Mouse (Mus musculus) neural tube, embryonic 12.5 days (tissue): ENCODE results near the gene Psenen. TPM values are rescaled to one million over a fixed set of nuclear protein-coding genes. Genes with fewer than 3 reads are reported as not detected.

Source experiments
- ATAC-seq: fragments of 200-750 bp; cut with Nextera tagmentation; 2 replicates; pipeline ENCODE4 v1.8.0; 2017; ENCODE audit warnings: low read depth, mild to moderate bottlenecking, moderate TSS enrichment, moderate library complexity; ENCODE audit not compliant: low FRiP score
- H3K27ac ChIP-seq: fragments of 300-500 bp; sonication (generic); 2 replicates; pipeline ENCODE4 v1.5.1; 2016
- H3K27me3 ChIP-seq: fragments of 300-500 bp; sonication (generic); replicated peaks from 2 replicates; pipeline ENCODE4 v1.6.1; 2016; ENCODE audit warnings: mild to moderate bottlenecking
- H3K36me3 ChIP-seq: fragments of 300-500 bp; sonication (generic); 2 replicates; pipeline ENCODE4 v1.6.1; 2016; ENCODE audit warnings: mild to moderate bottlenecking
- H3K4me1 ChIP-seq: fragments of 300-500 bp; sonication (generic); 2 replicates; pipeline ENCODE4 v1.6.1; 2016
- H3K4me2 ChIP-seq: fragments of 300-500 bp; sonication (generic); replicated peaks from 2 replicates; pipeline ENCODE4 v1.6.1; 2016; ENCODE audit warnings: mild to moderate bottlenecking
- H3K4me3 ChIP-seq: fragments of 300-500 bp; sonication (generic); 2 replicates; pipeline ENCODE4 v1.5.1; 2016
- H3K9ac ChIP-seq: fragments of 300-500 bp; sonication (generic); 2 replicates; pipeline ENCODE4 v1.6.1; 2016; ENCODE audit warnings: mild to moderate bottlenecking
- H3K9me3 ChIP-seq: fragments of 300-500 bp; sonication (generic); 2 replicates; pipeline ENCODE4 v1.6.1; 2016; ENCODE audit warnings: mild to moderate bottlenecking
- WGBS: fragments of 180-500 bp; shearing (Covaris S2); methylation state at CpG from one replicate; pipeline ENCODE4 v1.1.7; 2016; 5-methylcytosine and 5-hydroxymethylcytosine counted together
- polyA plus RNA-seq: library from polyadenylated mRNA; unstranded; fragments of >200 nt; fragmentation: Nextera tagmentation; extraction: Ambion mirVana; gene quantifications from 2 replicates; pipeline ENCODE4 v1.2.1, GENCODE M21; 2016

The Psenen gene
- polyA plus RNA-seq, 1 experiment from 2014 or later, result 137 TPM

DNA sequence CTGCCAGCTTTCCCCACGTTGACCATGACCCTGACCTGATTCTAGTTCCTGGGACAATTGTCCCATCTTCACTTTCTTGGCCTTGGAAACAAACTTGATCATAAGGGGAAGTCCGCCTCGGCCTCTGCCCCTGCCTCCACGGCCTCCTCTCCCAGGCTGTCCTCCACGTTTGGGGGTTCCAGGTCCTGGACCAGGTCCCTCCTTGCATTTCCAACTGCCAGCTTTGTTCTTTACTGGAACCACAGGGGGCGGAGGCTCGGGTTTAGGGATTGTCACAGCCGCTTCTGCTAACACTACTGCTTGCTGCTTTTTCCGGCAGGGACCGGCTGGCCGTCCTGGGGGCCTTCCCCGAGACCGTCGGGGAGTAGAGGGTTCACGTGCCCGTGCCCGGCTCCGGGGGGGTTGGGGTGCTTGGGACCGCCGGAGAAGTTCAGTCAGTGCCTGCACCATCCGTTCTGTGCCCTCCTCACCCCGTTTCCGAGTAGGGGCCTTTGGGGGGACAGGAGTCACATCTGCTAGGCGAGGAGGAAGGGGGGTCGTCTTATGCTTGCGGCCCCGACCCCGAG is 23.1 kb upstream of the Psenen start:
- ATAC-seq, result no peak
- WGBS, result 90% methylated on average over 28 of the region's 28 CpGs
- Histone ChIP-seq H3K36me3 (peaks cover 53% of the 10 kb centered on the region), H3K27ac (no peak overlapping the region), H3K27me3 (no peaks in the 10 kb centered on the region), H3K9me3 (no peaks in the 10 kb centered on the region), H3K4me1 (peaks cover 19% of the 10 kb centered on the region), H3K9ac (no peak overlapping the region), H3K4me3 (no peak overlapping the region), H3K4me2 (peak overlapping the region; percentile 75)

DNA sequence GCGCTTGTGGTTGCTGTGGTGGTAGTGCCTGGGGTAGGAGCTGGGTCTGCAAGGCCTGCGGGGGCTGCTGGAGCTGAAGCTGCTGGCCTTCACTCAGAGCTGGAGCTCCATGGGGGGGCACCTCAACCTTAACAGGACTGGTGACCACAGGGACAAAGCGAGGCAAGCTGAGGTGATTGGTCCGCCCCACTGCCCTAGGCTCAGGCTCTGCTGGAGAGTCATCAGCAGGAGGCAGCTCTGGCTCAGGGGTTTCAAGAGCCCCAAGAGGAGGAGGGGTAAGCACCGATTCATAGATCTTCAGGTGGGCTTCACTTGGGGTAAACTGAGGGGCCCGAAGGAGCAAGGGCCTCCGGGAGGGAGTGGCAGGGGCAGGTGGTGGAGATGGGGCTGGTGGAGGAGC is 21.7 kb upstream of the Psenen start:
- Histone ChIP-seq H3K9me3 (no peaks in the 10 kb centered on the region), H3K4me1 (peaks cover 19% of the 10 kb centered on the region), H3K4me3 (no peak overlapping the region), H3K27ac (no peak overlapping the region), H3K9ac (no peak overlapping the region), H3K4me2 (no peak overlapping the region), H3K27me3 (no peaks in the 10 kb centered on the region), H3K36me3 (peaks cover 65% of the 10 kb centered on the region)
- WGBS, result 98% methylated on average over 7 of the region's 7 CpGs
- ATAC-seq, result no peak

DNA sequence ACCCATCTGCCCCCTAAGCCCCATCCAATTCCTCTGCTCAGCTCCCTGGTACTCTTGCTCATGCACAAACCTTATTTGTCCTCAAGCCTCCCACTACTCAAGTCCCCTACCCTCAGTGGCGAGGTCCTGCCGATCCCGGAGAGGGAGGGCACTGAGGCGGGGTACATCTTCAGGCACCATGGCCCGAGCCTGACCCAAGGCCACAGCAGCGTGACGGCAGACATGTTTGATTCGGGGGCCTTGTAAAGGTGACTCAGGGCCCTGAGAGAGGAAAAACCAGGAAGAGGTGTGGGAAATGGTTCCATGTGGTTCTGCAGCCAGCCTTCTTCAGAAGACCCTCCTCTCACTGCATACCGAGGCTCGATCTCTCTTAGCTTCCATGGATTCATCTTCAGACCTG is 20.9 kb upstream of the Psenen start:
- Histone ChIP-seq H3K27me3 (no peaks in the 10 kb centered on the region), H3K9ac (no peak overlapping the region), H3K27ac (no peak overlapping the region), H3K9me3 (no peaks in the 10 kb centered on the region), H3K4me1 (peaks cover 13% of the 10 kb centered on the region), H3K4me2 (no peak overlapping the region), H3K4me3 (no peak overlapping the region), H3K36me3 (peaks cover 73% of the 10 kb centered on the region)
- ATAC-seq, result no peak
- WGBS, result 96% methylated on average over 10 of the region's 10 CpGs

DNA sequence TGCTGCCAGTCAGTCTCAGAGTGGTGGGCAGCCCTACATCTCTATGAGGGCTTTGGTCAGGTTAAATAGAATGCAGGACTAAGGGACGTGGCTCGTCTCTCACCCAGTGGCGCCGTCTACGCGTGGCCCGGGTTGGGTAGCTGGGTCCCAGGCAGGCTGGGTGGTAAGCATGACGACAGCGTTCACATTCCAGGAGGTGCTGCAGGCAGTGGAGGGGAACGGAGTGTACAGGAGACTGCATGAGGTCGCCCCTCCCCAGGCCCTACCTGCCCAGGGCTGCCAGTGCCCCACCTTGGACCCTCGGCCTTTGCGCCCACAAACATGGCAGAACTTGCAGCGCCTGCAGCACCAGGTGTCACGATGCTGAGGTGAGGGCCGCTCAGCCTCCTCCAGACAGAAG is 18.1 kb upstream of the Psenen start:
- H3K4me1 ChIP-seq, result peaks cover 2% of the 10 kb centered on the region
- 97% methylated on average over 16 of the region's 16 CpGs for WGBS
- no peak overlapping the region for H3K9ac ChIP-seq
- peaks cover 99% of the 10 kb centered on the region for H3K36me3 ChIP-seq
- no peak overlapping the region for H3K4me2 ChIP-seq
- H3K9me3 ChIP-seq, result no peaks in the 10 kb centered on the region
- H3K27ac ChIP-seq, result no peak overlapping the region
- H3K4me3 ChIP-seq, result no peak overlapping the region
- ATAC-seq, result no peak
- H3K27me3 ChIP-seq, result no peaks in the 10 kb centered on the region

DNA sequence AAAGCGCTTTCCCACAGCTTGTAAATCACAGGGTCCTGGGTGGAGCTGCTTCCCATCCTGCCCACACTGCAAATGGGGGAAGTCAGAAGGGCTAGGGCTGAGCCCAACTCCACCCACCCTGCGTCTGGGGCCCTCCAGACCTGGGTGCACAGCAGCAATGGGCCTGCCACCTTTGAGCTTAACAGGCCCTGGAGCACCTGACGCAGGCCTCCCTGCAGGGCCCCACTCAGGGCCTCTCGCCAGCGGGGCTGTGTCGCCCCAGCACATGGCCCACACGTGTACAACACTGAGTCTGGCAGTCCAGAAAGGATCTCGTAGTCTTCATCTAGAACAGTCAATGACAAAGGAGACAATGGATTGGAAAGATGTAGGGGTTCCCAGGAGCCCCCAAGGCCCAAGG is 16.5 kb upstream of the Psenen start:
- peaks cover 99% of the 10 kb centered on the region for H3K36me3 ChIP-seq
- H3K4me2 ChIP-seq, result no peak overlapping the region
- H3K9ac ChIP-seq, result no peak overlapping the region
- H3K27ac ChIP-seq, result no peak overlapping the region
- H3K4me3 ChIP-seq, result no peak overlapping the region
- H3K4me1 ChIP-seq, result no peaks in the 10 kb centered on the region
- no peaks in the 10 kb centered on the region for H3K27me3 ChIP-seq
- ATAC-seq, result no peak
- no peaks in the 10 kb centered on the region for H3K9me3 ChIP-seq
- 95% methylated on average over 8 of the region's 8 CpGs for WGBS

DNA sequence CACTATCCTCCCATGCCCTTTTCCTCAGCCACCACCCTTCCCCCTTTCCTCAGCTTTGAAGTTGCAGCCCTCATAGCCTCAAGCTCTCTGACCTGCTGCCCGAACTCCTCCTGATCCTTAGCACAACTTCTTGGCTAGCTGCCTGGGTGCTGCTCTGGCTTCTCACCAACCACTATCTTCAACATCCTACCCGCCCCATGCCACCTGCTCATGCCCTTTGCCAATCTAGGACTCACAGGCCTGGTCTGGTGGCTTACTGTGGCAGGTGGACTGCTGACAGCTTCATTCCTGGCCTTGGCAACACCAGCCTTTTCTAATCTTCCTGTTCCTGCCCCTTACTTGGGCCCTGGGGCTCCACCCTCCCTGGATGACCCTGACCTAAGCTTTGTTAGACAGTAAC is 9.5 kb upstream of the Psenen start:
- 84% methylated on average over 2 of the region's 2 CpGs for WGBS
- no peaks in the 10 kb centered on the region for H3K9me3 ChIP-seq
- ATAC-seq, result no peak
- no peak overlapping the region for H3K4me3 ChIP-seq
- H3K36me3 ChIP-seq, result peaks cover 94% of the 10 kb centered on the region
- no peak overlapping the region for H3K4me2 ChIP-seq
- no peaks in the 10 kb centered on the region for H3K4me1 ChIP-seq
- no peak overlapping the region for H3K9ac ChIP-seq
- no peaks in the 10 kb centered on the region for H3K27me3 ChIP-seq
- no peak overlapping the region for H3K27ac ChIP-seq

DNA sequence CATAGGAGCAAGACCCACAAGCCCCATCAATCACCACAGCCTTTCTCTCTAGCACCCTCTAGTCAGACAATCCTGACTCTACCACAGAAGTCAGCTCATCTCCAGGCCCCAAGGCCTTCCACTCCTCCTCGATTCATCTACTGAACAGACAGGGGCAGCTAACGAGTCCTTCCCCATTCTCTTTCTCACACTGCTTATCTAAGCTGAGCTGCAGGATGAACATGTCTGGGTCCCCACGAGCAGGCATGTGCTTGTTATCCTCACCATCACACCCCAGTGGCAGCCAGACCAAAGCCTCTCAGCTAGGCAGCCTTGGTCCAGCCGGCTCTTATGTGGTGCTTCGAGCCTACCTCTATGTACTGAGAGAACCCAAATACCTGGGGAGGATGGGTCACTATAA is 9.0 kb upstream of the Psenen start:
- Histone ChIP-seq H3K27ac (no peak overlapping the region), H3K4me3 (no peak overlapping the region), H3K36me3 (peaks cover 91% of the 10 kb centered on the region), H3K4me1 (no peaks in the 10 kb centered on the region), H3K4me2 (no peak overlapping the region), H3K9ac (no peak overlapping the region), H3K27me3 (no peaks in the 10 kb centered on the region), H3K9me3 (no peaks in the 10 kb centered on the region)
- no peak for ATAC-seq
- WGBS, result 90% methylated on average over 5 of the region's 5 CpGs

DNA sequence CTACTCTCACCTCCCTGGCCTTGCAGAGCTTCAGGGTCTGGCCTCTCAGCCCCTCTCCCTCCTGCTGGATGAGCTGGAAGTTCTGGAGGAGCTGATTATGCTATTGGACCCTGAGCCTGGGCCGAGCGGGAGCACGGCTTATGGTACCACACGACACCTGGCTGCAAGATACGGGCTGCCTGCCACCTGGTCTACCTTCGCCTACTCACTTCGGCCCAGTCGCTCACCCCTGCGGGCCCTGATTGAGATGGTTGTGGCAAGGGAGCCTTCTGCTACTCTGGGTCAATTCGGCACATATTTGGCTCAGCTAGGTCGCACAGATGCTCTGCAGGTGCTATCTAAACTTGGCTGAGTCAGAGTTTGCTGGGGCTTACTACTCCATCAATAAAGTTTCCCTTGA is 4.1 kb upstream of the Psenen start:
- ATAC-seq, result no peak
- Histone ChIP-seq H3K27me3 (no peaks in the 10 kb centered on the region), H3K9me3 (no peaks in the 10 kb centered on the region), H3K4me3 (no peak overlapping the region), H3K4me2 (no peak overlapping the region), H3K4me1 (peaks cover 10% of the 10 kb centered on the region), H3K36me3 (peaks cover 66% of the 10 kb centered on the region), H3K27ac (no peak overlapping the region), H3K9ac (no peak overlapping the region)
- WGBS, result 88% methylated on average over 11 of the region's 11 CpGs

DNA sequence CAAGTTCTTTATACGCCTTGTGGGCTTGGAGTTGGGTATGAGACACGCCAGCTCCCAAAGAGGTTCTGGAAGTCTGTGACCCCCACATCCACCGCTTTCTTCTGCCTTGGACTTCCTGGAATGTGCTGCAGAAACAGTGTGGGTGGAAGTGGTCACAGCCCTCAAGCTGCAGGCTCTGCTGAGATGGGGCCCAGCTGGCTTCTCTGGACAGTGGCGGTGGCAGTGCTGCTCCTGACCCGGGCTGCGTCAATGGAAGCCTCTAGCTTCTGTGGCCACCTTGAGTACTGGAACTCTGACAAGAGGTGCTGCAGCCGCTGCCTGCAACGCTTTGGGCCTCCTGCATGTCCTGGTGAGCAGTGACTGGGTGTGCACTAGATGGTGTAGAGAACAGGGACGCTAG is 2.6 kb upstream of the Psenen start:
- Histone ChIP-seq H3K4me1 (peaks cover 17% of the 10 kb centered on the region), H3K9me3 (no peaks in the 10 kb centered on the region), H3K4me3 (no peak overlapping the region), H3K36me3 (peaks cover 55% of the 10 kb centered on the region), H3K27ac (no peak overlapping the region), H3K9ac (no peak overlapping the region), H3K27me3 (no peaks in the 10 kb centered on the region), H3K4me2 (no peak overlapping the region)
- no peak for ATAC-seq
- WGBS, result 90% methylated on average over 9 of the region's 9 CpGs

DNA sequence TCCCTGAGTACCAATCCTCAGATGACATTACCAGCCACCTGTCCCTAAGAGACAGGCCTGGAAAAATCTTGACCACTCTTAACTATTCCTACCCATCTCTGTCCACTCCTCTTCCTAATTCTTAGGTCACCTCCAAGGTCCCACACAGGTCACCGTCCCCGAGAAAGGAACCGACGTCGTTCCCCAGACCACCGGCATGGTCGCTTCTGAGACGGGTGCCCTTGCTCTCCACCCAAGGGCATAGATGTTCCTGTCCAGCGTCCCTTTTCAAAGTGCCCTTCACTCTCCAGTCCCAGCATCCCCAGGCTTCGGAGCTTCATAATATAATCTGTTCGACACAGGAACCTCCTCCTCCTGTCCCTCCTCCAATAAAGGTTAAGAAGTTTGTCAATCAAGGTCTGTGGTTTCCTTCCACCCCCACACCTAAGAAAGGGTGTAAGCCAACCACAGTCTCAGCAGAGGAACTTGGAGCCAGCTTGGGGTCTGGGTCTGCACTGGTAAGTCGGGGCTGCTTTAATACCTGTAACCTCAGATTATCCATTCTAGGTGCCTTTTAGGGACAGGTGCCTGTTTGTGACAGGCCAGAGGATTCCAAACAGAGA is 1.6 kb upstream of the Psenen start, which contains the start of gene Igflr1:
TSS of gene Igflr1 (plus strand) at position 458 of the 602 bp plus-strand sequence.
- peaks cover 17% of the 10 kb centered on the region for H3K4me1 ChIP-seq
- peak within 1 kb of the TSS; percentile 81; the same call in 1 of the 2 replicates for H3K4me2 ChIP-seq
- WGBS, result 97% methylated on average over 12 of the region's 12 CpGs
- no peaks in the 10 kb centered on the region for H3K9me3 ChIP-seq
- no peak within 1 kb of the TSS for H3K9ac ChIP-seq
- no peak within 1 kb of the TSS for H3K4me3 ChIP-seq
- no peak for ATAC-seq
- no peak within 1 kb of the TSS for H3K27ac ChIP-seq
- H3K27me3 ChIP-seq, result no peaks in the 10 kb centered on the region
- H3K36me3 ChIP-seq, result peaks cover 47% of the 10 kb centered on the region

DNA sequence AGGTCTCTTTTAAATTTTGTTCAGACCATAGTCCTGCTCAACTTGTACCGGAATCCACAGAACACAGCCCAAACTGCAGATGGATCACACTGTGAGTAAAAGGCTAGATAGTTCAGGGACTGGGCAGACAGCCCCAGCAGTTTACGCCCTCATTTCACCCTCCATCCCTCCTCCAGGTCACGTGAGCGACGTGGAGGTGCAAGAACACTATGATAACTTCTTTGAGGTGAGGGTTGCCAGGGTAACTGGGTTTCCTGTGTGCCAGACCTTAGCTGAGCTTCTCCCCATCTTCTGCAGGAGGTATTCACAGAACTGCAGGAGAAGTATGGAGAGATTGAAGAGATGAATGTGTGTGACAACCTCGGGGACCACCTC is 466 bp upstream of the Psenen start:
- peaks cover 35% of the 10 kb centered on the region for H3K36me3 ChIP-seq
- H3K9me3 ChIP-seq, result no peaks in the 10 kb centered on the region
- H3K4me3 ChIP-seq, result peak overlapping the region; percentile 74
- H3K9ac ChIP-seq, result peak overlapping the region; percentile 70
- no peak for ATAC-seq
- H3K27ac ChIP-seq, result no peak overlapping the region
- peaks cover 19% of the 10 kb centered on the region for H3K4me1 ChIP-seq
- H3K4me2 ChIP-seq, result peak overlapping the region; percentile 81
- H3K27me3 ChIP-seq, result no peaks in the 10 kb centered on the region
- WGBS, result 24% methylated on average over 6 of the region's 6 CpGs

DNA sequence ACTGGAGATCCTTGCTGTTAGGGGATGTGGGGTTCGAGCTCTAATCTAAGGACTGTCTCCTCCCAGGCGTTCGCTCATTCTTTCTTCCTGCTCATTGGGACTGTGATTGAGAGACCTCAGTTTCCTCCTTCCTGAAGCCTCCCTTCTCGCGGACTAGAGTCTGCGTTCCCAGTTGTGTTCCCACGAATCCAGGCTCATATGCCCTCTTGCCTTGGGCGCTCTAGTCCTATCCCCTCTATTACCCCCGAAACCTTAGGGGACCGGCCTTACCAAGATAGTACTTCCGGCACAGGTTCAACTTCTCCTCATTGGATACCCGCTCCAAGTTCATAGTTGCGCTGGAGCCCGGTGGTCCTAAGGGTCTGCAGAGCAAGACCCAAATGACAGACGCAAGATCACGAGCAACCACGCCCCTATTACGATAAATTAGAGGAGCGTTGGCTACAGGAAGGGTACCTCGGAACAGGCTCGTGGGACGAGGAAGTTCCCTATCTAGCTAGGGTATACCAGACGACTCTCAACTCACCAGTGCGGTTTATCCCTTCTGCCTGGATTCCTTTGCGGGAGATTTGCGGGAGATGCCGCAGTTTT is 806 bp downstream of the Psenen start:
- peak overlapping the region; percentile 55 for H3K9ac ChIP-seq
- no peaks in the 10 kb centered on the region for H3K9me3 ChIP-seq
- H3K4me1 ChIP-seq, result peaks cover 29% of the 10 kb centered on the region
- 3% methylated on average over 27 of the region's 27 CpGs for WGBS
- ATAC-seq, result no peak
- H3K27ac ChIP-seq, result no peak overlapping the region
- peaks cover 26% of the 10 kb centered on the region for H3K36me3 ChIP-seq
- no peaks in the 10 kb centered on the region for H3K27me3 ChIP-seq
- peak overlapping the region; percentile 81 for H3K4me2 ChIP-seq
- H3K4me3 ChIP-seq, result peak overlapping the region; percentile 74

DNA sequence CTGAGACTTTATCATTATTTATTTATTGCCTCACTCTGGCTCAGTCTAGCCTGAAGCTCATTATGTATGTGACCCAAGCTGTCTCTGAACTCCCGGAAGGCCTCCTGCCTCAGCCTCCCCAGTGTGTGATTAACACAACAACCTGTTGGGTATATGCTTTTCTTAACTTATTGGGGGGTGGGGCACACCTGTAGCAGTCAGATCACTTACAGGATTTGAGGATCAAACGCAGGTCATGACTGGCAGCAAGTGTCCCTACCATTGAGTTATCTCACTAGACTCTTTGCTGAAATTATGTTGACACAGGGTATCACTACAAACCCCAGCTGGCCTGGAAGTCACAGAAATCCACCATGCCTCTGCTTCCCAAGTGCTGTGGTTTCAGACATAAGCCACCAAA is 3.1 kb downstream of the Psenen start:
- Histone ChIP-seq H3K27ac (no peak overlapping the region), H3K4me1 (peaks cover 29% of the 10 kb centered on the region), H3K36me3 (peaks cover 27% of the 10 kb centered on the region), H3K9me3 (no peaks in the 10 kb centered on the region), H3K4me2 (peak overlapping the region; percentile 97), H3K9ac (no peak overlapping the region), H3K4me3 (no peak overlapping the region), H3K27me3 (no peaks in the 10 kb centered on the region)
- ATAC-seq, result no peak
- WGBS, result 70% methylated on average over 2 of the region's 2 CpGs
